Mouse (Mus musculus): ENCODE measurements around the gene Sspn.

DNA sequence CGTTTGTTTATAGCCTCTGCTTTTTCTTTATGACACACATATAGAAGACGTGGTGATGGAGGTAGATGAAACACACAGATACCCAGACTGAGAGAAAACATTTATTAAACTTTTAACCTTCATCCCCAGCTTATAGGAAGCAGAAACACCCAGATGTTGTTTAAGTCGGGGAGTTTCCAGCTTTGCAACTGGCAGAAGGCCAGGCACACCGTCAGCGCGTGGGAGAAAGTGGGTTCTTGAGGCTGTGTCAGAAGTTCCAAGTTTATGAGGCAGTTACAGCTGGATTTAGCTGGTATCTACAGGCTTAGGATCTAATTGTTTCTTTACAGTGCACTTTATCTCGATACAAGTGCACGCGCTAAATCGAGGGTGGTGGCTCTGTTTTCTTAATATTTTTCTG lies 61.5 kb downstream of the Sspn start:
- no peak for TF ChIP-seq GATA1 (IDR thresholded peaks at IDR 0.05; ENCODE audit: borderline replicate concordance, low read length)
- no peak for TF ChIP-seq FLI1 (IDR thresholded peaks at IDR 0.05; ENCODE audit: low read length)

Data from megakaryocyte, embryonic 14.5 days (primary cell).